In the genomic region with DNA sequence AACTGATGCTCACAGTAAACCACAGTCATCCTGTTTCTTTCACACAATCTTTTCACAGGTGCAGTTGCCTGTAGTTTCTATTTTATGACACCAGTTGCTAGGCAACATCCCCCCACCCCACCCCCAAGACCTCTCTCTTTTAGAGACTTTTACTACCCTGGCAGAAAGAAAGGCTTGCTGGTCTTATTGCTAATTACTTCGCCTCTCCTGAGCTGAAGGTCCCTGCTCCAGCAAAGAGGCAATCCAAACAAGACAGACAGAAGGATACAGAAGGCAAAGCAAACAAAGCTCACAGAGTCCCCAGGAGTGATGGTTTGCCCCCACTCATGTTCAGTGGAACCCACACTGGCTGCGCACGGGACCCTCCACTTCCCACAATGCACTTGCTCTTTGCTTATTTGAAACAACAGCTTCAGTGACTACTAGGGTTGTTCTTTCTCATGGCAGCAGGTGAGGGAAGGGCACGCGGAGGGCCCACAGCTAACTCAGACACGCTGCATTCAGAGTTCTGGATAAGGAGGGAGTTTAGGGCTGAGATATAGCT, we compare ENCODE assay signal across 10 mouse cellular contexts.
A peak's percentile ranks its signal among the peaks of the same experiment; 100 is the strongest.
DNase-seq lines count a peak whose midpoint lies in the region; ATAC-seq lines count a peak whose summit lies in the region.
"Had no signal": no experiment of that assay in that cellular context is flagged by ENCODE, and none has a peak within 500 bp of the region (broad histone marks: within the 10 kb centered on the region; RNA-seq: fewer than 3 reads in every experiment).

No protein-coding gene starts in this region.

- H3K4me3 ChIP-seq in kidney, embryonic 15.5 days (replicated peaks) = no peak overlapping the region
- H3K4me3 ChIP-seq in intestine, embryonic 15.5 days (replicated peaks) = no peak overlapping the region

- no peaks in the 10 kb centered on the region for H3K9me3 ChIP-seq in kidney, embryonic 15.5 days (replicated peaks)
- H3K9me3 ChIP-seq in intestine, embryonic 15.5 days = no peaks in the 10 kb centered on the region

- H3K4me1 ChIP-seq in kidney, embryonic 15.5 days = peaks cover 24% of the 10 kb centered on the region
- peaks cover 4% of the 10 kb centered on the region for H3K4me1 ChIP-seq in intestine, embryonic 15.5 days (replicated peaks)

- no peak overlapping the region for H3K9ac ChIP-seq in kidney, embryonic 15.5 days
- H3K9ac ChIP-seq in intestine, embryonic 15.5 days = no peak overlapping the region

- H3K27ac ChIP-seq in kidney, embryonic 15.5 days = peak overlapping the region; percentile 70
- H3K27ac ChIP-seq in intestine, embryonic 15.5 days = no peak overlapping the region

- ATAC-seq in kidney, embryonic 15.5 days (replicated peaks; ENCODE audit: low FRiP score) = 0 out of 2 replicates have a peak, but pooled peaks have one; percentile 22
- peak; percentile 50; the same call in 1 of the 2 replicates for ATAC-seq in intestine, embryonic 15.5 days

- WGBS in kidney, embryonic 15.5 days = 26% methylated on average over 6 of the region's 6 CpGs
- 36% methylated on average over 6 of the region's 6 CpGs for WGBS in intestine, embryonic 15.5 days

- peak overlapping the region; percentile 34 for H3K4me2 ChIP-seq in kidney, embryonic 15.5 days
- peak overlapping the region; percentile 32; the same call in 1 of the 2 replicates for H3K4me2 ChIP-seq in intestine, embryonic 15.5 days (replicated peaks)

- H3K36me3 ChIP-seq in kidney, embryonic 15.5 days = 0 out of 2 replicates have a peak, but pooled peaks cover 3% of the 10 kb centered on the region
- H3K36me3 ChIP-seq in intestine, embryonic 15.5 days = no peaks in the 10 kb centered on the region
- H3K36me3 ChIP-seq in splenic B cell, adult 2 months (ENCODE audit: control insufficient read depth, insufficient read depth, low read length, poor library complexity, severe bottlenecking) = peaks cover 13% of the 10 kb centered on the region

- no peak for DNase-seq in kidney, adult 18-20 months
- peak; percentile 18 for DNase-seq in ZHBTc4 (ENCODE audit: low read depth, low spot score)
- DNase-seq in splenic B cell, adult 2 months (ENCODE audit: low read depth, low spot score) = peak; percentile 67
- no peak for DNase-seq in cerebellum, adult 9-10 months
- no peak for DNase-seq in layer of hippocampus, adult 18-20 months (ENCODE audit: low spot score in 2 of 2)
- DNase-seq in urinary bladder, postnatal 14 days (ENCODE audit: low spot score) = no peak
- DNase-seq: layer of hippocampus, postnatal 36 days; midbrain, embryonic 14.5 days had no signal

- no peaks in the 10 kb centered on the region for H3K27me3 ChIP-seq in kidney, embryonic 15.5 days
- no peaks in the 10 kb centered on the region for H3K27me3 ChIP-seq in intestine, embryonic 15.5 days (replicated peaks)
- H3K27me3 ChIP-seq in splenic B cell, adult 2 months (ENCODE audit: control insufficient read depth, insufficient read depth, low read length, poor library complexity, severe bottlenecking) = no peaks in the 10 kb centered on the region

Comparison
In these comparisons a context has a peak if more than half of its experiments do, and no peak if none do; other contexts are left out.
1. DNase-seq: peak in ZHBTc4 (single experiment) and splenic B cell, adult 2 months (single experiment); none in kidney, adult 18-20 months (single experiment), cerebellum, adult 9-10 months (single experiment), layer of hippocampus, adult 18-20 months (0 of 2) and urinary bladder, postnatal 14 days (single experiment).